Mouse (Mus musculus) CH12.LX (cell line): ENCODE data around the gene Dr1. TPM values are rescaled to one million over a fixed set of nuclear protein-coding genes. Genes with fewer than 3 reads are reported as not detected.

ENCODE experiments used
- DNase-seq: peaks from one replicate; pipeline ENCODE4 v3.0.0-alpha.2; 2013; ENCODE audit errors: extremely low read depth
- H3K27ac ChIP-seq: 2 replicates; pipeline ENCODE4 v1.5.1; 2012; ENCODE audit warnings: low read depth, mild to moderate bottlenecking, control low read depth, moderate library complexity; ENCODE audit not compliant: insufficient read depth
- H3K27me3 ChIP-seq: replicated peaks from 2 replicates; pipeline ENCODE3; 2012; ENCODE audit warnings: inconsistent platforms
- H3K36me3 ChIP-seq, 2 experiments: replicated peaks in 1 of 2; 2 replicates each; pipeline versions ENCODE3 to v1.6.1; 2012; ENCODE audit warnings: inconsistent platforms in 1 of 2, low read length in 1 of 2, mild to moderate bottlenecking in 1 of 2, mixed read lengths in 1 of 2, moderate library complexity in 1 of 2; ENCODE audit not compliant: control insufficient read depth in 1 of 2, insufficient read depth in 1 of 2
- H3K4me1 ChIP-seq, 2 experiments: 2 replicates each; pipeline ENCODE4 v1.6.1; 2012; ENCODE audit warnings: inconsistent platforms in 1 of 2, moderate library complexity in 1 of 2; ENCODE audit not compliant: insufficient read depth in 2 of 2, control insufficient read depth in 1 of 2
- H3K4me2 ChIP-seq: 2 replicates; pipeline ENCODE4 v1.6.1; 2012; ENCODE audit warnings: low read depth, mild to moderate bottlenecking, control low read depth; ENCODE audit not compliant: poor library complexity, insufficient read depth, severe bottlenecking
- H3K4me3 ChIP-seq, 3 experiments: fragments of 150-350 bp in 1 of 3; sonication (generic) in 1 of 3; replicated peaks in 1 of 3; 2 replicates each; pipeline versions ENCODE3 to v1.5.1; 2011 to 2012; ENCODE audit warnings: low read depth in 2 of 3, low read length in 2 of 3, mild to moderate bottlenecking in 2 of 3, moderate library complexity in 2 of 3, control low read depth in 1 of 3, improper control_type of control experiment in 1 of 3, inconsistent platforms in 1 of 3, mixed read lengths in 1 of 3; ENCODE audit not compliant: poor library complexity in 1 of 3
- H3K79me2 ChIP-seq: replicated peaks from 2 replicates; pipeline ENCODE4 v1.6.1; 2012; ENCODE audit warnings: mild to moderate bottlenecking, moderate library complexity; ENCODE audit not compliant: control insufficient read depth, poor library complexity, insufficient read depth, severe bottlenecking; ENCODE audit errors: extremely low read depth
- H3K9ac ChIP-seq: 2 replicates; pipeline ENCODE4 v1.6.1; 2012; ENCODE audit warnings: low read depth, mild to moderate bottlenecking, control low read depth, moderate library complexity; ENCODE audit not compliant: insufficient read depth
- H3K9me3 ChIP-seq: replicated peaks from 2 replicates; pipeline ENCODE3; 2012; ENCODE audit warnings: low read length, inconsistent platforms, mixed read lengths
- CHD2 ChIP-seq: IDR thresholded peaks from 2 replicates; pipeline ENCODE4 v1.6.1; 2011; ENCODE audit warnings: low read length, improper control_type of control experiment
- CTCF ChIP-seq, 2 experiments: IDR thresholded peaks in 1 of 2; conservative IDR thresholded peaks in 1 of 2; 2 replicates each; pipeline ENCODE4 v1.5.1; 2011 to 2012; ENCODE audit warnings: low read depth in 2 of 2, low read length in 2 of 2, improper control_type of control experiment in 1 of 2, inconsistent platforms in 1 of 2, mild to moderate bottlenecking in 1 of 2, moderate library complexity in 1 of 2
- E2F4 ChIP-seq: IDR thresholded peaks from 2 replicates; pipeline ENCODE4 v1.6.1; 2011; ENCODE audit warnings: low read depth, low read length, improper control_type of control experiment; ENCODE audit not compliant: insufficient replicate concordance
- ELF1 ChIP-seq: IDR thresholded peaks from 2 replicates; pipeline ENCODE4 v1.6.1; 2014; ENCODE audit warnings: low read depth, mild to moderate bottlenecking, inconsistent platforms, low read length, improper control_type of control experiment
- EP300 ChIP-seq: IDR thresholded peaks from 2 replicates; pipeline ENCODE4 v1.6.1; 2011; ENCODE audit warnings: low read length, improper control_type of control experiment
- ETS1 ChIP-seq: conservative IDR thresholded peaks from 2 replicates; pipeline ENCODE4 v1.6.1; 2012; ENCODE audit warnings: low read depth, mild to moderate bottlenecking, inconsistent platforms, low read length, improper control_type of control experiment, moderate library complexity
- IRF4 ChIP-seq: IDR thresholded peaks from 2 replicates; pipeline ENCODE4 v1.6.1; 2014; ENCODE audit warnings: low read depth, mild to moderate bottlenecking, inconsistent platforms, low read length, improper control_type of control experiment
- JUND ChIP-seq: conservative IDR thresholded peaks from 2 replicates; pipeline ENCODE4 v1.6.1; 2011; ENCODE audit warnings: low read depth, low read length, improper control_type of control experiment
- KAT2A ChIP-seq: IDR thresholded peaks from 2 replicates; pipeline ENCODE4 v1.6.1; 2012; ENCODE audit warnings: low read length, improper control_type of control experiment, inconsistent platforms; ENCODE audit not compliant: insufficient replicate concordance
- MAFK ChIP-seq: IDR thresholded peaks from 2 replicates; pipeline ENCODE4 v1.6.1; 2011; ENCODE audit warnings: low read length, improper control_type of control experiment; ENCODE audit not compliant: insufficient replicate concordance
- MAX ChIP-seq: IDR thresholded peaks from 2 replicates; pipeline ENCODE4 v1.6.1; 2011; ENCODE audit warnings: low read length, improper control_type of control experiment
- NRF1 ChIP-seq: IDR thresholded peaks from 2 replicates; pipeline ENCODE4 v1.6.1; 2014; ENCODE audit warnings: low read depth, mild to moderate bottlenecking, inconsistent platforms, low read length, improper control_type of control experiment, moderate library complexity
- POLR2A ChIP-seq: IDR thresholded peaks from 2 replicates; pipeline ENCODE4 v1.6.1; 2011; ENCODE audit warnings: low read depth, mild to moderate bottlenecking, improper control_type of control experiment, low read length
- TBP ChIP-seq: conservative IDR thresholded peaks from 2 replicates; pipeline ENCODE4 v1.6.1; 2011; ENCODE audit warnings: low read depth, low read length, improper control_type of control experiment
- TCF12 ChIP-seq: IDR thresholded peaks from 2 replicates; pipeline ENCODE4 v1.6.1; 2014; ENCODE audit warnings: low read depth, mild to moderate bottlenecking, inconsistent platforms, low read length, improper control_type of control experiment
- USF1 ChIP-seq: IDR thresholded peaks from 2 replicates; pipeline ENCODE4 v1.6.1; 2014; ENCODE audit warnings: low read depth, mild to moderate bottlenecking, inconsistent platforms, low read length, improper control_type of control experiment
- ZC3H11A ChIP-seq: IDR thresholded peaks from 2 replicates; pipeline ENCODE4 v1.6.1; 2012; ENCODE audit warnings: low read depth, mild to moderate bottlenecking, inconsistent platforms, low read length, improper control_type of control experiment
- ZMIZ1 ChIP-seq: IDR thresholded peaks from 2 replicates; pipeline ENCODE4 v1.6.1; 2012; ENCODE audit warnings: low read depth, mild to moderate bottlenecking, inconsistent platforms, low read length, improper control_type of control experiment
- dilution Hi-C: fragments of 300-500 bp; cut with MboI; formaldehyde crosslinking; loops from 2 replicates; pipeline ENCODE4 v1.14.3; 2020; ENCODE audit warnings: low sequenced_read_pairs; ENCODE audit not compliant: extremely low pct_unique_long_range_greater_than_20kb, extremely low pct_ligation_motif_present
- in situ Hi-C: fragments of 300-500 bp; cut with MboI; formaldehyde crosslinking; loops from 3 replicates; pipeline ENCODE4 v1.14.3; 2019; ENCODE audit warnings: low sequenced_read_pairs, low pct_ligation_motif_present, low pct_unique_long_range_greater_than_20kb, mixed read lengths
- polyA plus RNA-seq: library from polyadenylated mRNA; unstranded; fragments of >175 nt; gene quantifications from 2 replicates; pipeline ENCODE4 v1.2.1, GENCODE M21; 2012; ENCODE audit warnings: low read depth; ENCODE audit not compliant: insufficient read length
- total RNA-seq, 2 experiments: library from RNA; depleted of rRNA; stranded (reverse); fragments of 300-350 nt in 1 of 2; fragments of >200 nt in 1 of 2; gene quantifications; 2 replicates each; pipeline ENCODE4 v1.2.3; 2012 to 2014

Dr1 gene
- total and polyA plus RNA-seq, 3 experiments = 18.2 to 57.3 (median 43.1) TPM

DNA sequence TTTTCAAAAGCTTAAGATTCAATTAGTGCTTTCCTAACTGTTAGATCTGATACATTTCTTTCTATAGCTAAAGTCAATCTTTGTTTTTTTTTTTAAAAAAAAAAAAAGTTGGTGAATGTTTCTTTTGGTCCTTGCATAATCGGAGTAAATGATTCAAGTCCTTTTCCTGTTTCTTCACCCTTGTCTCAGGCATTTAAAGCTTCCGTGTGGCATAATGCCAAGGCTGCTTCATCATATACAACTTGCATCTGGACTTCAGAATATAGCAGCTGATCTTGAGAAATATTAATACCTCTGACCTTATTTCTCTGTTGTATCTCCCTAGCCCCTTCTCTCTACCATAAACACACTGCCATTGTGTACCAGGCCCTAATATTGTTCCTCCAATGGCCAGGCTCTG is 18.3 kb downstream of the Dr1 start:
- Histone ChIP-seq H3K9me3 (no peaks in the 10 kb centered on the region), H3K36me3 (peaks cover 0 to 2% of the 10 kb centered on the region in 2 experiments), H3K4me3 (no peak overlapping the region), H3K4me1 (no peaks in the 10 kb centered on the region), H3K4me2 (no peak overlapping the region), H3K27ac (no peak overlapping the region), H3K27me3 (no peaks in the 10 kb centered on the region), H3K9ac (no peak overlapping the region), H3K79me2 (no peaks in the 10 kb centered on the region)
- dilution Hi-C loops (no loop called here), in situ Hi-C loops (no loop called here)
- DNase-seq = no peak
- TF ChIP-seq POLR2A (no peak), ETS1 (no peak), TCF12 (no peak), IRF4 (no peak), E2F4 (no peak), CTCF (conservative IDR thresholded peaks at IDR 0.05 in 1 of 2, IDR thresholded peaks at IDR 0.05 in 1 of 2; ENCODE audit: low read depth in 2 of 2, low read length in 2 of 2) (no peak), USF1 (no peak), MAFK (no peak), CHD2 (no peak), ZC3H11A (no peak), ZMIZ1 (no peak), KAT2A (no peak), TBP (no peak)

DNA sequence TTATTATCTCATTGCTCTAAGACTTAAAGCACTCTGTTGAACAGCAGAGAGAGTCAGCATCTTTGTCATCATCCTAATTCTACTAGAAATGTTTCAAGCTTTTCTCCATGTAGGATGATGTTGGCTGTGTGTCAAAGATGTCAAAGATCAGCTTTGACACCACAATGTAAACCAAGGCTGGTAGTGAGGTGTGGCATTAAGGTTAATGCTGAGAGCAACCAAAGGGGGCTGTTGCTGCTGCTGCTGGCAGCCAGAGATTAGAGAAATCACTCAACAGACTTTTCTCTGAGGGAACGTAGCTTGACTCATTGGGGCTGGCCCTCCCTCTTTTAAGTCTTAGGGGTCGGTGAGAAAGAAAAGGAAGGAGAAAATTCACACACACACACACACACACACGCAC is 32.9 kb downstream of the Dr1 start:
- Histone ChIP-seq H3K9me3 (no peaks in the 10 kb centered on the region), H3K27ac (no peak overlapping the region), H3K36me3 (no peaks in the 10 kb centered on the region), H3K4me1 (no peaks in the 10 kb centered on the region), H3K9ac (no peak overlapping the region), H3K27me3 (no peaks in the 10 kb centered on the region), H3K79me2 (no peaks in the 10 kb centered on the region), H3K4me3 (no peak overlapping the region)
- dilution Hi-C loops = no loop called here
- DNase-seq = no peak
- in situ Hi-C loops = no loop called here
- TF ChIP-seq MAX = no peak
- TF ChIP-seq NRF1 = no peak
- no peak for TF ChIP-seq ETS1
- no peak for TF ChIP-seq JUND
- TF ChIP-seq CHD2 = no peak
- TF ChIP-seq E2F4 = no peak
- no peak for TF ChIP-seq POLR2A
- TF ChIP-seq ELF1 = no peak
- TF ChIP-seq TCF12 = no peak
- no peak for TF ChIP-seq EP300
- TF ChIP-seq, all 38 proteins: peak for 0
- H3K4me2 ChIP-seq = no peak overlapping the region
